Mouse (Mus musculus): Measurements from ENCODE around the gene Ypel1.

DNA sequence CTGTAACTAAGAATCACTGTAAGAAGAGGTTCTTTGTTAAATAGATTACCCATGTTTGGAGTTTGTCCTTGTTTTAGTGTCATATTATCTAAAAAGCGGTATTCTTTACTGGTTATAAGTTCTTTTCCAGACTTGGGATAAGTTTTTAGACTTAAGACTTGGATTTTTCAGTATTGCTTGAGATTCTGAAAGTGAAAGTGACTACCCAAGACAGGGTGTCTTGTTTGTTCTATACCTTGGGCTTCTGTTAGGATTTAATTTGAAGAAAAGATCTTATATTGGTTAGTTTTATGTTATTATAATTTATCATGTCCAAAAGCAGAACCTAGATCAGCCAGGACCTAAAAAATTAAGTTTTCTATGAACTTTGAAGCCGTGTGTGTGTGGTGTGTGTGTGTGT, 35.7 kb upstream of the Ypel1 start:
- TF ChIP-seq CTCF (IDR thresholded peaks at IDR 0.05; ENCODE audit: extremely low read depth, insufficient read depth, low read length) (no peak), POLR2A (IDR thresholded peaks at IDR 0.05; ENCODE audit: extremely low read depth, insufficient read depth, low read length) (no peak)
